Comparison of ENCODE assay signal across 8 mouse cellular contexts in genomic region chr4:28815621-28815920, GRCm38 (mm10). TPM values are rescaled to one million over a fixed set of nuclear protein-coding genes. Genes with fewer than 3 reads are reported as not detected.
DNase-seq lines count a peak whose midpoint lies in the region; ATAC-seq and TF ChIP-seq lines count a peak whose summit lies in the region.

No protein-coding gene starts in this region.

- H3K4me3 ChIP-seq in layer of hippocampus, adult 2 months = peak overlapping the region; percentile 60
- H3K4me3 ChIP-seq in embryonic facial prominence, embryonic 15.5 days (replicated peaks) = peak overlapping the region; percentile 79
- H3K4me3 ChIP-seq in intestine, postnatal 0 days (ENCODE audit: low read depth, low read length) = peak overlapping the region; percentile 80
- H3K4me3 ChIP-seq in midbrain, postnatal 0 days (ENCODE audit: low read depth, low read length) = peak overlapping the region; percentile 88

- no peaks in the 10 kb centered on the region for H3K9me3 ChIP-seq in embryonic facial prominence, embryonic 15.5 days (replicated peaks)
- no peaks in the 10 kb centered on the region for H3K9me3 ChIP-seq in intestine, postnatal 0 days (ENCODE audit: control insufficient read depth)
- H3K9me3 ChIP-seq in midbrain, postnatal 0 days (ENCODE audit: low read length) = no peaks in the 10 kb centered on the region

- H3K27ac ChIP-seq in layer of hippocampus, adult 2 months = peak overlapping the region; percentile 93
- H3K27ac ChIP-seq in embryonic facial prominence, embryonic 15.5 days (replicated peaks) = peak overlapping the region; percentile 93
- no peak overlapping the region for H3K27ac ChIP-seq in intestine, postnatal 0 days (ENCODE audit: low read depth, low read length)
- peak overlapping the region; percentile 90 for H3K27ac ChIP-seq in midbrain, postnatal 0 days (ENCODE audit: low read depth, low read length)

- no peak for ATAC-seq in embryonic facial prominence, embryonic 15.5 days (ENCODE audit: insufficient number of reproducible peaks, low FRiP score, low TSS enrichment, low read depth)
- ATAC-seq in intestine, postnatal 0 days = no peak
- ATAC-seq in midbrain, postnatal 0 days (ENCODE audit: low FRiP score) = no peak; the same call in 1 of the 2 replicates
- ATAC-seq in frontal cortex, adult (ENCODE audit: low TSS enrichment) = no peak

- no peaks in the 10 kb centered on the region for H3K27me3 ChIP-seq in embryonic facial prominence, embryonic 15.5 days
- H3K27me3 ChIP-seq in intestine, postnatal 0 days (replicated peaks; ENCODE audit: control insufficient read depth, insufficient read depth, low read length) = no peaks in the 10 kb centered on the region
- no peaks in the 10 kb centered on the region for H3K27me3 ChIP-seq in midbrain, postnatal 0 days (ENCODE audit: insufficient read depth, low read length)

- 2% methylated on average over 15 of the region's 15 CpGs for WGBS in embryonic facial prominence, embryonic 15.5 days
- under 1% methylated on average over 15 of the region's 15 CpGs for WGBS in intestine, postnatal 0 days
- under 1% methylated on average over 13 of the region's 15 CpGs for WGBS in midbrain, postnatal 0 days

- peak overlapping the region; percentile 55 for H3K9ac ChIP-seq in embryonic facial prominence, embryonic 15.5 days
- H3K9ac ChIP-seq in intestine, postnatal 0 days (ENCODE audit: low read depth, low read length) = peak overlapping the region; percentile 45; the same call in 1 of the 2 replicates
- H3K9ac ChIP-seq in midbrain, postnatal 0 days (replicated peaks; ENCODE audit: low read length, poor library complexity, severe bottlenecking) = peak overlapping the region; percentile 83

- peak overlapping the region; percentile 91 for H3K4me2 ChIP-seq in embryonic facial prominence, embryonic 15.5 days (replicated peaks)
- peak overlapping the region; percentile 98 for H3K4me2 ChIP-seq in intestine, postnatal 0 days (replicated peaks; ENCODE audit: low read depth)
- H3K4me2 ChIP-seq in midbrain, postnatal 0 days (ENCODE audit: low read depth, low read length, poor library complexity, severe bottlenecking) = peak overlapping the region; percentile 80

- no peak for DNase-seq in layer of hippocampus, adult 2 months (ENCODE audit: low spot score in 2 of 2)
- no peak for DNase-seq in layer of hippocampus, adult 11-12 months (ENCODE audit: low spot score)
- DNase-seq in midbrain, postnatal 0 days (ENCODE audit: low spot score) = no peak
- DNase-seq in embryo, embryonic 9.5 days (ENCODE audit: extremely low spot score) = no peak
- no peak for DNase-seq in adrenal gland, postnatal 4 days (ENCODE audit: low spot score in 2 of 2)

- H3K4me1 ChIP-seq in embryonic facial prominence, embryonic 15.5 days = no peaks in the 10 kb centered on the region
- no peaks in the 10 kb centered on the region; the same call in 1 of the 2 replicates for H3K4me1 ChIP-seq in intestine, postnatal 0 days (replicated peaks; ENCODE audit: control insufficient read depth, insufficient read depth, low read length)
- no peaks in the 10 kb centered on the region for H3K4me1 ChIP-seq in midbrain, postnatal 0 days (ENCODE audit: insufficient read depth, low read length)

- no peak for TF ChIP-seq CTCF in layer of hippocampus, adult 2 months (conservative IDR thresholded peaks at IDR 0.05)
- TF ChIP-seq CTCF in intestine, postnatal 0 days (IDR thresholded peaks at IDR 0.05; ENCODE audit: low read depth) = no peak
- TF ChIP-seq CTCF in midbrain, postnatal 0 days (IDR thresholded peaks at IDR 0.05) = no peak

- H3K36me3 ChIP-seq in embryonic facial prominence, embryonic 15.5 days = no peaks in the 10 kb centered on the region
- no peaks in the 10 kb centered on the region for H3K36me3 ChIP-seq in intestine, postnatal 0 days (ENCODE audit: control insufficient read depth, insufficient read depth)
- no peaks in the 10 kb centered on the region for H3K36me3 ChIP-seq in midbrain, postnatal 0 days (ENCODE audit: insufficient read depth, low read length)

RNA-seq across cellular contexts. Expression of gene Epha7, which starts 2.6 kb away (rescaled TPM):
- total RNA-seq in layer of hippocampus, adult 2 months (2021) = 100 to 1,000 TPM; 210 to 222 TPM
- polyA plus RNA-seq in embryonic facial prominence, embryonic 15.5 days (2015; fragmentation: Nextera tagmentation; extraction: Ambion mirVana) = 31.3 and 37.6 TPM in 2 replicates
- polyA plus RNA-seq in intestine, postnatal 0 days (2015; fragmentation: Nextera tagmentation; extraction: Ambion mirVana) = 2.7 and 2.8 TPM in 2 replicates
- total RNA-seq in midbrain, postnatal 0 days (2014; rRNA removed) = 40.0 and 48.0 TPM in 2 replicates
- polyA plus RNA-seq in midbrain, postnatal 0 days (2015; fragmentation: Nextera tagmentation; extraction: Ambion mirVana) = 42.6 and 47.7 TPM in 2 replicates
- total RNA-seq in adrenal gland, postnatal 4 days (2021) = 10 to 100 TPM in 1 of 2 experiments, 1 to 10 TPM in 1; 7.4 to 11.5 TPM
